Mouse (Mus musculus) heart, adult 2 months (tissue): Measurements from ENCODE around the gene Rsph3b. TPM values are rescaled to one million over a fixed set of nuclear protein-coding genes. Genes with fewer than 3 reads are reported as not detected.
"Not testable (repeated sequence)": the region's sequence is repeated elsewhere in the genome, so short reads cannot be mapped to it uniquely, and the experiment has no call there.

Experiments
- DNase-seq, 2 experiments: peaks; one replicate each; pipeline ENCODE4 v3.0.0; 2021
- H3K27ac ChIP-seq: fragments of 200-600 bp; 2 replicates; pipeline ENCODE4 v1.8.1; 2022
- H3K27me3 ChIP-seq: fragments of 200-500 bp; 2 replicates; pipeline ENCODE4 v1.6.1; 2012; ENCODE audit warnings: mild to moderate bottlenecking, low read length, inconsistent platforms, mixed read lengths; ENCODE audit not compliant: control insufficient read depth, insufficient read depth
- H3K36me3 ChIP-seq: fragments of 200-500 bp; 2 replicates; pipeline ENCODE4 v1.6.1; 2012; ENCODE audit warnings: low read length, inconsistent platforms; ENCODE audit not compliant: control insufficient read depth, insufficient read depth
- H3K4me1 ChIP-seq: fragments of 200-500 bp; 2 replicates; pipeline ENCODE4 v1.6.1; 2011; ENCODE audit warnings: low read length; ENCODE audit not compliant: control insufficient read depth, insufficient read depth
- H3K4me3 ChIP-seq: fragments of 200-600 bp; 2 replicates; pipeline ENCODE4 v1.8.1; 2022
- H3K79me2 ChIP-seq: fragments of 200-500 bp; replicated peaks from 2 replicates; pipeline ENCODE4 v1.6.1; 2012; ENCODE audit warnings: mild to moderate bottlenecking, inconsistent platforms, low read length, moderate library complexity, mixed read lengths; ENCODE audit not compliant: control insufficient read depth, insufficient read depth
- H3K9ac ChIP-seq: fragments of 200-500 bp; 2 replicates; pipeline ENCODE4 v1.6.1; 2012; ENCODE audit warnings: low read depth, mild to moderate bottlenecking, control low read depth, inconsistent platforms, low read length, mixed read lengths
- CTCF ChIP-seq: fragments of 200-600 bp; IDR thresholded peaks from 2 replicates; pipeline ENCODE4 v1.8.1; 2022; ENCODE audit warnings: antibody characterized with exemption, mild to moderate bottlenecking, moderate library complexity
- POLR2A ChIP-seq: fragments of 200-500 bp; IDR thresholded peaks from 2 replicates; pipeline ENCODE4 v1.6.1; 2011; ENCODE audit warnings: mild to moderate bottlenecking, low read depth, low read length, control low read depth; ENCODE audit not compliant: insufficient read depth
- WGBS: fragments of 180-500 bp; shearing (Covaris S2); methylation state at CpG from one replicate; pipeline ENCODE4 v1.1.7; 2018; 5-methylcytosine and 5-hydroxymethylcytosine counted together
- intact Hi-C: fragments of 180-260 bp; cut with DNase I; formaldehyde crosslinking; loops from one replicate; pipeline ENCODE4 v1.15.1; 2025
- long read RNA-seq: library from polyadenylated mRNA; stranded (forward); transcript quantifications from one replicate; pipeline ENCODE4 v2.0.0, GENCODE M21; 2021
- polyA plus RNA-seq: library from polyadenylated mRNA; depleted of rRNA; stranded (reverse); fragments of >200 nt; gene quantifications from 2 replicates; pipeline ENCODE4 v1.2.3, GENCODE M21; 2012; rRNA removed
- total RNA-seq, 2 experiments: library from RNA; stranded (reverse); gene quantifications; 2 replicates each; pipeline ENCODE4 v1.2.3; 2021

Rsph3b gene
- total RNA-seq (10 to 100 TPM; 47.1 to 56.9 TPM), polyA plus RNA-seq (38.0 and 39.5 TPM in 2 replicates)
- long read RNA-seq, transcript Rsph3b-202 (8 exons, 2,243 nt): major isoform, 58 of 67 reads
- long read RNA-seq, partial matches to known transcripts: 3 of 67 reads
- long read RNA-seq, other reads (novel, unspliced or antisense): 6 of 67 reads

DNA sequence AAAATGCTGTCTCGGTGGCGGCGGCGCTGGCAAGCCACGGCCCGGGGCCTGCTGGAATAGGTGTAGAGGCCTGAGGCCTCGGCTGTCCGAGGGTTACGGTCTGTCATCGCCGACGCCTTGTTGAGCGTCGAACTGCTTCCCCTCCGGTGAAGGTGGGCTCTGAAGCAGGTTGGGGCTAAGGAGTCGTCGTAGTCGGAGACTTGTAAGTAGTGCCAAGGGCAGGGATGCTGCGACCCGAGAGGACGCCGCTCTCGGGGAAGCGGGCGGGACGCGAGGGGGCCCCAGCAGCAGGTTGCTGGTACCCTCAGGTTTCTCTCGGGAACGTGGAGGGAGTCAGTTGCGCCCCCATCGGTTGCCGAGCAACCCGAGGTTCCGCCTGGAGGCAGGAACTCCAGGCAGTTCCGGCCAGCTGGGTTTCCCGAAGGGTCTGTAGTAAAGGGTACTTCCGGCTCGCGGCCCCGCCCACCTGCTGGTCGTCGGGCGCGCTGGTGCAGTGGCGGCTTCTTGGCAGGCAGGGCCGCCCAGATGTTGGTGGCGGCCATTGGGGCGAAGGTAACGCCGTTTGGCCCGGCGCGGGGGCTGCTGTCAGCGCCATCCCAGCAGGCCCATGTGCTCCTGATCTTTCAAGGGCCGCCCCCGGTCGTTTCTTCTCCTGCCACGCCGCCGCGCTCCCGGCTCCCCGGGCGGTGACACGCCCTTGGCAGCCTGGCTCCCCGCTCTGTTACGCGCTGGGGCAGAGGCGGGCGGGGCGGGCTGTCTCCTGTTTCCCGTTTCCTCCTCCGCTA is at the start of gene Rsph3b:
Rsph3b (minus strand) TSS at position 699 of the 785 bp plus-strand sequence.
- peak; percentile 27 for TF ChIP-seq CTCF
- 0 out of 2 replicates have a peak, but pooled peaks have one; percentile 28 for TF ChIP-seq POLR2A
- not testable (repeated sequence) for H3K36me3 ChIP-seq

DNA sequence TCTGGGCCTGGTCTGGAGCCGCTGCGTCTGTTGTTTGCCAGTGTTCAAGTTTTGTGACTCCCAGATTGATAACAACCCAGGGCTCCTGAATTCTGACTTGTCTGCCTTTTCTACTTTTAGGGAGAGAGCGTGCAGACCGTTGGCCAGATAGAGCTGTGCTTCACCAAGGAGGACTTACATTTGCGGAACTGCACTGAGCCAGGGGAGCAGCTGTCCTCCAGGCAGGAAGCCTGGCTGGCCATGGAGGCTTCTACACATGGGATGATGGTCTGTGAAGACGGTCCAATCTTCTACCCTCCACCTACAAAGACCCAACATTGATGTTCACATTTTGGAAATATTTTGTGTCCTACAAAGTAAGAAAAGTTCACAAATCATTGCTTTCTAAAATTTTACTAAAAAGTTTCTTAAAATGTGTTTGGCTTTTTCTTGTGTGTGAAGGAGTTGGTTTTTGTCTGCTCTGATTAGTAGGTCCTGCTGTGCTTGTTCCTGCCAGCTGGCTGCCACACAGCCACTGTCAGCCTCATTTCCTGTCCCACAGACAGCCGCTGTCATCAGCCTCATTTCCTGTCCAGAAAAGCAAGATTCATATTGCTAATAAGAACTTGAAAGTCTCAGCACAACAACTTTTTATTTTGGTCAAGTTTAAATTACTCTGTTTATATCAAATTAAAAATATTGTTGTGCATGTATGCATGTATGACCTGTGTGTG is 49.5 kb upstream of the Rsph3b start:
- WGBS: 67% methylated on average over 1 of the region's 7 CpGs
- H3K4me1 ChIP-seq: not testable (repeated sequence)

More for the DNA sequence above, at the start of gene Rsph3b:
- H3K79me2 ChIP-seq, intact Hi-C loops, H3K27me3 ChIP-seq, H3K4me1 ChIP-seq: not testable (repeated sequence)
- Histone ChIP-seq H3K4me3 (peak within 1 kb of the TSS; percentile 76), H3K9ac (peak within 1 kb of the TSS; percentile 84), H3K27ac (peak within 1 kb of the TSS; percentile 91)
- DNase-seq: peak; percentile 88 to 91
- WGBS: under 1% methylated on average over 73 of the region's 73 CpGs

DNA sequence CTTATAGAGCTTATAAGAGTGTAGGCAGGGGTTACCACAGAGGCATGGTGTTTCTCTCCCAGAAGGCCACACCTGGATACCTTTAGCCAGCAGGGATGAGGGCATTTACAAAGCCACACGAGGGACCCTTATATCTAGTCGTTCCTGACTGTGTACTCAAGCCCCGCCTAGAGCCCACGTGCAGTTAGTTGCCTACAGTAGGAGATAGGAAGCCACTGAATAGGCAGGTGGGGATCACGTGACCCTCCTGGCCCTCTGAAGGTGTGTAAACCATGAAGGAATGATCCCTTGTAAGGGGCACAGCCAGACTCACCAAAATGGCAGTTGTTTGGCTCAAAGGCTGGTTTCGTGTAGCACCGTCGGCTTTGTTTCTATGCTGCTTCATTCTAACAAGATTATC is 48.3 kb upstream of the Rsph3b start:
- intact Hi-C loops, H3K36me3 ChIP-seq, H3K4me3 ChIP-seq, H3K27ac ChIP-seq, H3K4me1 ChIP-seq, H3K79me2 ChIP-seq, DNase-seq, H3K9ac ChIP-seq, H3K27me3 ChIP-seq: not testable (repeated sequence)
- 86% methylated on average over 8 of the region's 8 CpGs for WGBS

More for the DNA sequence above, 49.5 kb upstream of the Rsph3b start:
- H3K27me3 ChIP-seq, H3K4me3 ChIP-seq, intact Hi-C loops, H3K27ac ChIP-seq, H3K9ac ChIP-seq, DNase-seq, H3K79me2 ChIP-seq, H3K36me3 ChIP-seq: not testable (repeated sequence)

GRCm38 (mm10) chr17:6995504-6995903 is 47.0 kb upstream of the Rsph3b start:
- H3K79me2 ChIP-seq, H3K9ac ChIP-seq: not testable (repeated sequence)
- no CpG with 5 or more reads among the region's 6 CpGs for WGBS

DNA sequence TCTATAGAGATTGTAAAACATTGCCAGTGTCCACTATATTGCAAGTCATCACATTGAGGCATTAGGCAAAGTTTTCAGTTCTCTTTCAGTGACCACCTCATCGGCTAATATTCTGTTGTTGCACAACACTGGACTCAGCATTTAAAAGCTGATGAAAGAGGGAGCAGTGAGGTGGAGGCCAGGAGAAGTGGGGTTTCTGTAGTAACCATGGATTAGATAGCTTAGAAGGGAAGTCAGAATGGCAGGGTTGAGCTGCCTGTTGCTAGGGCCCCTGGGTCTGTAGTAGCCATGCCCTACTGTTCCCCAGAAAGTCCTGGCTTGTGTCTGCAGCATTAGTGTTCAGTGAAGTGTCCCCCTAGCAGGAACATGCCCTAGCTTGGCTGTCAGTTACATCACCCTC is 37.6 kb upstream of the Rsph3b start:
- H3K4me3 ChIP-seq, H3K9ac ChIP-seq, H3K4me1 ChIP-seq, H3K79me2 ChIP-seq, H3K36me3 ChIP-seq, H3K27me3 ChIP-seq, intact Hi-C loops, H3K27ac ChIP-seq, DNase-seq: not testable (repeated sequence)
- WGBS: 89% methylated on average over 1 of the region's 1 CpGs

More at GRCm38 (mm10) chr17:6995504-6995903, 47.0 kb upstream of the Rsph3b start:
- H3K4me3 ChIP-seq, H3K27ac ChIP-seq, intact Hi-C loops, H3K4me1 ChIP-seq, H3K36me3 ChIP-seq, H3K27me3 ChIP-seq, DNase-seq: not testable (repeated sequence)

DNA sequence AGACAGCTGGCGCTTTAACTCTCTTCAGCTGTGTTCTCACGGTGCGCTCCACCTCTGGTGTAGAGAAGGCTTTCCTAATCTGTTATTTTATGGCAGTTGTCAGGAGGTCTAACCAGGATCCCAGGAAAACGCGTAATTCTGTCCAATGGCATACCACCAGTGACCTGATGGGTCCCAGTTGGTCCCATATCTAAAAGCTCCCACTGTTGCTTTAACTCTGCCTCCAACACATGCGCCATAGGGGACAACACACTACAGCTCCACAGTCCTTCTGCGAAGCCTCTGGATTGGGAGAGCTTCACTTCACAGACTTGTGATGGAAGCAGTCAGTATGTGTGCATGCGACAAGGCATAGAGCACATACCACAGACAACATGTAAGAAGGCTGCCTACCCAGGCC is 31.7 kb upstream of the Rsph3b start:
- 91% methylated on average over 5 of the region's 8 CpGs for WGBS
- H3K79me2 ChIP-seq: not testable (repeated sequence)

DNA sequence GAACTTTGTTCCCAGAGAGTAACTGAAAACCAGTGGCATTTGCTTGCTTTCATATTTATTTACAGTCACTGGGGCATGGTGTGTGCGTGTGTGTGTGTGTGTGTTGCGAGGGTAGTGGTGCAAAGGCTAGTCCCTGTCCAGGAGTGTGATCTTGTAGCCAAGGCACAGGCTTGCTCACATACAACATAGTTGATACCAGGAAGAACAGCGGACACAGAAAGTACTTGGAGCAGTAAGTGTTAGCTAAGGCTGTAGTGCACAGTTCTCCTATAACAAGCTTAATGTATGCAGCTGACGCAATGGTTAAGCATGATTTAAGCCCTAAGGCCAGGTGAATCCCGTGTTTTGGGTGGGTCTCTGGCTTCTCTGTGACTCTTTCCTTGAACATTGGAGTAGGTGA is 30.9 kb upstream of the Rsph3b start:
- H3K27me3 ChIP-seq, DNase-seq, intact Hi-C loops, H3K79me2 ChIP-seq, H3K27ac ChIP-seq, H3K4me1 ChIP-seq, H3K36me3 ChIP-seq: not testable (repeated sequence)
- peak overlapping the region; percentile 63 for H3K9ac ChIP-seq
- WGBS: 16% methylated on average over 5 of the region's 5 CpGs
- H3K4me3 ChIP-seq: peak overlapping the region; percentile 69; the same call in 1 of the 2 replicates

More for the DNA sequence above, 31.7 kb upstream of the Rsph3b start:
- H3K27me3 ChIP-seq, H3K9ac ChIP-seq, intact Hi-C loops, DNase-seq, H3K36me3 ChIP-seq, H3K27ac ChIP-seq, H3K4me3 ChIP-seq, H3K4me1 ChIP-seq: not testable (repeated sequence)

DNA sequence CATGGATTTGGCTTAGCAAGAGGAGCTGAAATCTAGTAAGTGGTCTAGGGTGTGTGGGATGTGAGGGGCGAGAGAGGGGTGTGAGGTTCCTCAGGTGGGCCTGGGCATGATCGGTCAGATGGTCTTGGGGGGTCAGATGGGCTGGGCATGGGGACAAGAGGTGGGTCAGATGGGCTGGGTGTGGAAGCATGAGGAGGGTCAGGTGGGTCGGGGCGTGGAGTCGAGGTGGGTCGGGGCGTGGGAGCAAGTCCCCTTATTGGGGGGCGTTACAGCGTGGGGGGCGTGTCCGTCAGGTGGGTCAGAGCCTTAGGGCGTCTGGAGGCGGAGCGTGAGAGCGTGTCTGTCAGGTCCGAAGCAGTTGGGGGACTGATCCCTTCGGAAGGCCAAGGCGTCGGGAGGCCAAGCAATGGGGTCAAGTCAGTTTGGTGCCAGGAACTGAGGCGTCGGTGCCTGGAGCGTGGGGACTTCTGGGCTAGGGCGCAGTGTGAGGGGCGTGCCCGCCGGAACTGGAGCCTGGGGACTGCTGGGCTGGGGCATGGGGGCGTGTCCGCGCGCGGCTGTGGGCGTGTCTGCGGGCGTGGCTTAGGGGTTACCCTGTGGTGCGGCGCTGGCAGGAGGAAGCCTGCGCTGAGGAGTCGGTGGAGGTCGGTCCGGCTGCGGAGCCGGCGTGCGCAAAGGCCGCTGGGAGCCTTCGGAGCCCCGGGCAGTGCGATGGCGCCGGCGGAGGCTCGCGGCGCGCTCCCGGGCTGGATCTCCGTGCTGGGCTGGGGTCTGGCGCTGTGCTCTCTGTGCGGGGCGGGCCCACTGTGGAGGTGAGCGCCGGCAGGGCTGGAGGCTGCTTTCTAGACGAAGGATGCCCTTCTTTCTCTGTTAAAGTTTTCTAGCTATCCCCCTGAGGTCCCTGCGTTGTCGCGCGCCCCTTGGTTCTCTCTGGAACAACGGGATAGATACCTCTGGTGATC is 30.1 kb upstream of the Rsph3b start, which contains the start of gene Gm49721:
Gm49721 (plus strand) TSS at position 618 of the 962 bp plus-strand sequence.
- 2% methylated on average over 46 of the region's 68 CpGs for WGBS
- DNase-seq: peak; percentile 81 to 87
- H3K4me3 ChIP-seq: peak within 1 kb of the TSS; percentile 69
- intact Hi-C loops, H3K27me3 ChIP-seq, H3K4me1 ChIP-seq, H3K36me3 ChIP-seq, H3K79me2 ChIP-seq: not testable (repeated sequence)
- peak within 1 kb of the TSS; percentile 92 for H3K9ac ChIP-seq
- peak within 1 kb of the TSS; percentile 70 for H3K27ac ChIP-seq
